Mouse (Mus musculus) adrenal gland, postnatal 0 days (tissue): ENCODE results near the gene Olfr1504. TPM values are rescaled to one million over a fixed set of nuclear protein-coding genes. Genes with fewer than 3 reads are reported as not detected.

ENCODE experiments used
- polyA plus RNA-seq: library from polyadenylated mRNA; unstranded; fragments of >200 nt; fragmentation: Nextera tagmentation; extraction: Ambion mirVana; gene quantifications from 2 replicates; pipeline ENCODE4 v1.2.1, GENCODE M21; 2015

Olfr1504 gene
- polyA plus RNA-seq = not detected in 2 replicates

DNA sequence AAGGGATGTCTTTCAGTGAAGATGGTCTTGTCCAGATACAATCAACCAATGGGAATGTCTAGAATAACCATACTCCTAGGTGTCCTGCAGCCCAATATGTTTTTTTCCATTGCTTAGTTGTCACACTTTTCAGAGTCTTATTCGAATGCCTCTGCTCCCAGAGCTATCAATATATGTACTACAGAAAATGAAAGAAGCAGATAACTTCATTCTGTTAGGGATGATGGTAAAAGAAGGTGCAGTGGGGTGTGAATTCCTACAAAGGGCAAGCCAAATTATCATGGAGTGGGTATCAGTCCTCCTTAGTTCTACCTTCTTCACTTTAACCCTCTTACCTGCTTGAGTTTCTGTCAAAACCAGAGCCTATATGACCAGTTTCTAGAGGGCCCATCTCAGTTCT is at the start of gene Olfr1504:
Olfr1504 (minus strand) TSS at position 101 of the 400 bp plus-strand sequence.

DNA sequence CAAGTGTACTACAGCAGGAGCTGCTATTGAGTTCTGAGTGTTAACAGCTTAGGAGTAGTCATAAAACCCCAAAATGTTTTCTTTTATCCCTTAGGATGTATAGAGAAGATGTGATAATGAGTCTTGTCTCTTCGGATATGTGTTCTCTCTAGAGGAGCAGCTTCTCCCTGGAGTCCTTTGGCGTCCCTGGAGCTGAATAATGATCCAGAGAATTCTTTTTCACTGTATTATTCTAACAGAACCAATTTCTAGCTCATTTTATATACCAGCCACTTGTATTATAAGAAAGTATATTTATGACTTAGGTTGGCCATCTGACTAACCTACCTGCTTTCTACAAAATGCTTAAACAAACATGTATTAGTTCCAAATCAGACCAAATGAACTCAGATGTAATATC is 15.5 kb upstream of the Olfr1504 start, which contains the start of gene Olfr1505:
Olfr1505 (plus strand) TSS at position 301 of the 400 bp plus-strand sequence.

DNA sequence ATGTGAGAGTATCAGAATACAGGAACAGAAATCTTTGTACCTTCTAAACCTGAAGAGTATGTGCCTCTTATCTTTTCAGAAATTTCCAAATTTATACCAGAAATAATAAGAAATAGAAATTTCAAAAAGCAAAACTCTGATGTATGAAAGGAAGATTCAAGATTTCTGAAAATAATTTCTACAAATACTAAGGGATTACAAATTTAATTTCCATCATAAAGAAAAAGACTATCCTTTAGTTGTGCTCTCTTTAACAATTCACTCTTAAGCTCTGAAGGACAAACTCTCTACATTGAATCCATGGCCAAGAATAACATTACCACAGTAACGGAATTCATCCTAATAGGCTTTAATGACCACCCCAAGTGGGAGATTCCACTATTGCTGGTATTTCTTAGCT is 36.2 kb downstream of the Olfr1504 start, which contains the start of gene Olfr1502:
Olfr1502 (plus strand) TSS at position 301 of the 400 bp plus-strand sequence.

DNA sequence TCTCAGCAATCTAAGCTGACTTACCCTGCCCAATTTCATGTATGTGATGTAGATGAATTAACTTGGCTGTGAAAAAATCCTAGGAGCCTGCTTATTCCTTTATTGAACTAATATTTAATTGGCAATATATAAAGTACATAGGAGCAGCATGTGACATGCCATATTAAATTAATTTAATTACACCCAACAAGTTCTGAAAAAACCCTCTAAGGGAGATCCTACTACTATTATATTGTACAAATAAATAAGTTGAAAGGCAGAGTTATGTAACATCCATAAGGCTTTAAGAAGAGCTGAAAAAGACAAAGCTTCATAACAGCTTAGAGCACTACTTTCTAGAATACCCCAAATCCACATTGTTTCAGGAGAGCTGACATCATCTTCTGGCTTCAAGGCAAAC is 47.1 kb downstream of the Olfr1504 start, which contains the start of gene Olfr1501:
Olfr1501 (minus strand) TSS at position 101 of the 400 bp plus-strand sequence.

Other genes starting within 250 kb of the Olfr1504 start
- gene Olfr1490, start 246.8 kb downstream of the Olfr1504 start, polyA plus RNA-seq = not detected in 2 replicates
- not detected in 2 replicates for gene Olfr1491, start 200.7 kb downstream of the Olfr1504 start, polyA plus RNA-seq
- not detected in 2 replicates for gene Olfr1493-ps1, start 174.7 kb downstream of the Olfr1504 start, polyA plus RNA-seq
- not detected in 2 replicates for gene Olfr1494, start 158.2 kb downstream of the Olfr1504 start, polyA plus RNA-seq
- gene Olfr1495, start 133.3 kb downstream of the Olfr1504 start, polyA plus RNA-seq = not detected in 2 replicates
- not detected in 2 replicates for gene Olfr1496, start 120.0 kb downstream of the Olfr1504 start, polyA plus RNA-seq
- gene Olfr1497, start 99.7 kb downstream of the Olfr1504 start, polyA plus RNA-seq = not detected in 2 replicates
- gene Olfr1499, start 78.5 kb downstream of the Olfr1504 start, polyA plus RNA-seq = not detected in 2 replicates
- gene Olfr1500, start 67.4 kb downstream of the Olfr1504 start, polyA plus RNA-seq = not detected in 2 replicates
- gene Olfr1501, start 47.2 kb downstream of the Olfr1504 start, polyA plus RNA-seq = not detected in 2 replicates
- gene Olfr1502, start 36.1 kb downstream of the Olfr1504 start, polyA plus RNA-seq = not detected in 2 replicates
- gene Olfr1505, start 15.6 kb upstream of the Olfr1504 start, polyA plus RNA-seq = not detected in 2 replicates